Mouse (Mus musculus): Measurements from ENCODE around the gene Gpbar1.
"Not testable (repeated sequence)": the region's sequence is repeated elsewhere in the genome, so short reads cannot be mapped to it uniquely, and the experiment has no call there.

The Gpbar1 gene

DNA sequence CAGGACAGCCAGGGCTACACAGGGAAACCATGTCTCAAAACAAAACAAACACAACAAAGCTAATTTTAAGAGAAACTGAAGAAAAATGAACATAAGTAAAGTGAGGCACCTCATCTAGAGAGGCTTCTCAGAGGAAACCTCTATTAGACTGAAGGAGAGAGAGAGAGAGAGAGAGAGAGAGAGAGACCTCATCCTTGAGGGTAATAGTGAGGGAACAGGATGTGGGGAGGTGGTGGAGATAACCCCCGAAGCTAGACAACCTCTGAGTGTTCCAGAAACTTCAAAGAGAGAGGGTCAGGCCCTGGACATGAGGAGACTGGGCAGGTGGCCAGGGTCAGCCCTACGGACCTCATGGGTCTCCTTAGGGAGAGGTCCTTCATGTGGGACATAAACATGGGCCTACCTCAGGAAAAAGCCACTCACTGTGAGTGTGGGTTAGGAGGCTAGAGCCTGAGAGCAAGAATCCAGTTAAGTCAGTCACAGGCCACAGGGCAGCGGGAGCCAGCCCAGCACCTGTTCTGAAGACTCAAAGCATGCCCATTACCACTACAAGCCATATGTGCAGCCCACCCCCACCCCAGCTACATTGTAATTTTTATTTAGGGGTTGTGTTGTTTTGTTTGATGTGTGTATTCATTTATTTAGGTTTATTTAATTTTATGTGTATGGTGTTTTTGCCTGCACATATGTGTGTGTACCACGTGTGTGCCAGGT lies 37.9 kb downstream of the Gpbar1 start:
- no peak for DNase-seq (ENCODE audit: low read depth in 1 of 2, low spot score in 2 of 2)

DNA sequence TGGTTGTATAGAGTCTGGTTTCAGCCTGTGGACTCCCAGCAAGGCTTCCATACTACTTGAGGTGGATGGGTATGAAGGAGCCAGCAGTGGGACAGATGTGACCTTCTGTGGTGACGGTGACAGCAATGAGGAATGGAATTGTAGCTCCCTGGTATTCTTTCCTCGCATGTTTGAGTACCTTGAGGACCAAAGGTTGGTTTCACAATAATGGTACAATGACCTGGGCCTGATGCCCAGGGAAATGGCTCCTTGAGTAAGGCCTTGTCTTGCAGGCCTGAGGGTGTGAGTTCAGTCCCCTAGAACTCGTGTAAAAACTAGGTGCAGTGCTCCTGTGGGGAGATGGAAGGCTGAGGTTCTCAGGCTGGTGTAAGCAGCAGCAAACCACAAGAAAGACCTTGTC lies 40.4 kb downstream of the Gpbar1 start:
- DNase-seq (ENCODE audit: low read depth in 1 of 2, low spot score in 2 of 2) = no peak

GRCm38 (mm10) chr1:74321396-74321795 lies 43.0 kb downstream of the Gpbar1 start:
- no peak for DNase-seq (ENCODE audit: low read depth in 1 of 2, low spot score in 2 of 2)

DNA sequence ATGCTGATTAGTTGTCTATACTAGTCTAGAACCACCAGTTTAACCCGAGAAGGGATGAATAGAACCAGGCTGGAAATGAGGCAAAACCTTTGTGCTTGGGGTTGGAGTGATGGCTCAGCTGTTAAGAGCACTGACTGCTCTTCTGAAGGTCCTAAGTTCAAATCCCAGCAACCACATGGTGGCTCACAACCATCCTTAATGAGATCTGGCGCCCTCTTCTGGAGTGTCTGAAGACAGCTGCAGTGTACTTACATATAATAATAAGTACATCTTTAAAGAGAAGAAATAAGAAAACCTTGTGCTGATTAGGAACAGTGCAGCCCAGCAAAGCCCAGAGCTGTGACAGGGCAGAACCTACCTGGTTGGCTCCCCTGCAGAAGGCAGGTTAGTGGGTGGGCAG lies 48.6 kb downstream of the Gpbar1 start:
- not testable (repeated sequence) for DNase-seq (ENCODE audit: low read depth in 1 of 2, low spot score in 2 of 2)
